Mouse (Mus musculus): ENCODE measurements at regions not wholly inside any gene's neighbourhood (a gene's known extent, or its start where the extent isn't known, plus 50 kb on each side); places are given as distances from the start of the nearest gene placed in this dataset.

DNA sequence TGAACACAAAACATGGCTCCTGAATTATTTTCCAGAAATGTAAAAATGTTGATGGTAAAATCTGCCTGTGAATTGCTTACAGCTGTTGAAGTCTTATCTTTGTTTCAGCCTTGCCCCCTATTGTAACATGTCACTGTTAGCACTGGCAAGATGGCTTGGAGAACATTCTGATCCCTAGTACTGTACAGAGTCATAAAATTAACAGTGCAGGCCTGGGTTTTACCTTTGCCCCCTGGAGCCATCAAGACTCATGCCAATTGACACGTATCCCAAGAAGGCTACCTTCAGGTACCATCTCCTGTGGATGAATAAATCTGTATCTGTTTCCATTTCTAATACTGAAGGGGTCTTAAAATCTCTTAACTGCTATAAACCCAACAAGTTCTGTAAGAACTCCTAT lies 583.6 kb upstream of the Sema6d start:
- H3K27ac ChIP-seq (ENCODE audit: poor library complexity, severe bottlenecking), result no peak overlapping the region
- H3K4me2 ChIP-seq, result no peak overlapping the region
- H3K27me3 ChIP-seq (replicated peaks), result no peaks in the 10 kb centered on the region
- no peaks in the 10 kb centered on the region for H3K36me3 ChIP-seq
- no peak overlapping the region for H3K4me3 ChIP-seq
- H3K9me3 ChIP-seq (replicated peaks), result no peaks in the 10 kb centered on the region
- no peaks in the 10 kb centered on the region for H3K4me1 ChIP-seq (replicated peaks)
- H3K9ac ChIP-seq, result no peak overlapping the region
- ATAC-seq (ENCODE audit: insufficient number of reproducible peaks, low FRiP score), result no peak
- WGBS, result 69% methylated on average over 1 of the region's 1 CpGs

DNA sequence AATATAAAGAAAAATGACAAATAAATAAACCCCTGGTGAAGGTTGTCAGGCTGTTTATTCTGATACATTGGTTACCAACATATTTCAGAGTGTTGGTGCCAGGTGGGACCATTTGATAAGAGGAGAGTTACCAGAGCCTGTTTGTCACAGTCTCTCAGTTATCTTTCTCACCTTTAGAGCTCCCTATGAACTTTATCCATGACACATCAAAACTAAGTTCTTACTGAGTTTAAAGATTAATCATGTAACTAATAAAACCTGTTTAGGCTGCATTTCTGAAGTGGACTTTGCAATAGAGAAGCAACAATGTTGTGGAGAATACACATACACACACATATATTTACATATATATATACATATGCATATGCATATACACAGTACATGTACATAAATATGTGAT lies 582.7 kb upstream of the Sema6d start:
- no peak for ATAC-seq (ENCODE audit: insufficient number of reproducible peaks, low FRiP score)
- Histone ChIP-seq H3K9me3 (replicated peaks) (no peaks in the 10 kb centered on the region), H3K36me3 (no peaks in the 10 kb centered on the region), H3K27me3 (replicated peaks) (no peaks in the 10 kb centered on the region), H3K27ac (ENCODE audit: poor library complexity, severe bottlenecking) (no peak overlapping the region), H3K4me1 (replicated peaks) (no peaks in the 10 kb centered on the region), H3K4me3 (no peak overlapping the region), H3K4me2 (no peak overlapping the region), H3K9ac (no peak overlapping the region)

DNA sequence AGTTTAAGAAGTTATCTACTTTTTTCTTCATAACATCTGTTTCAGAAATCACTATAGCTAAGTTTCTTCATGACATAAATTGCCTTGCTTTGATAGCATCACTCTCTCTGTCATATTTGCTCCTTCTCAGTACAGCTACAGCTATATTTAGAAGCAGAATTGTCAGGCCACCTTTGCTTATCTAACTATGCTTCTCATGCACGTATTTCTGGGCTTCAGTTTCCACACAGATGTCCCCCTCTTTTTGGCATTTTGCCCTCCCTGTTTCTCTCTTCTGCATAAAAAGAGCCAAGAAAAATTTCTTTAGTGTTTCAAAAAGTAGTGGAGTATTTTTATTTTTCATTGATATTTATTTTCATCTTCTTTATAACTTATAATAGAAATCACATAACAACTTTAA lies 560.9 kb upstream of the Sema6d start:
- H3K9me3 ChIP-seq (replicated peaks), result no peaks in the 10 kb centered on the region
- H3K36me3 ChIP-seq, result no peaks in the 10 kb centered on the region
- H3K9ac ChIP-seq, result no peak overlapping the region
- ATAC-seq (ENCODE audit: insufficient number of reproducible peaks, low FRiP score), result no peak
- H3K27ac ChIP-seq (ENCODE audit: poor library complexity, severe bottlenecking), result no peak overlapping the region
- 10% methylated on average over 1 of the region's 1 CpGs for WGBS
- no peak overlapping the region for H3K4me3 ChIP-seq
- no peaks in the 10 kb centered on the region for H3K4me1 ChIP-seq (replicated peaks)
- no peak overlapping the region for H3K4me2 ChIP-seq
- H3K27me3 ChIP-seq (replicated peaks), result no peaks in the 10 kb centered on the region

DNA sequence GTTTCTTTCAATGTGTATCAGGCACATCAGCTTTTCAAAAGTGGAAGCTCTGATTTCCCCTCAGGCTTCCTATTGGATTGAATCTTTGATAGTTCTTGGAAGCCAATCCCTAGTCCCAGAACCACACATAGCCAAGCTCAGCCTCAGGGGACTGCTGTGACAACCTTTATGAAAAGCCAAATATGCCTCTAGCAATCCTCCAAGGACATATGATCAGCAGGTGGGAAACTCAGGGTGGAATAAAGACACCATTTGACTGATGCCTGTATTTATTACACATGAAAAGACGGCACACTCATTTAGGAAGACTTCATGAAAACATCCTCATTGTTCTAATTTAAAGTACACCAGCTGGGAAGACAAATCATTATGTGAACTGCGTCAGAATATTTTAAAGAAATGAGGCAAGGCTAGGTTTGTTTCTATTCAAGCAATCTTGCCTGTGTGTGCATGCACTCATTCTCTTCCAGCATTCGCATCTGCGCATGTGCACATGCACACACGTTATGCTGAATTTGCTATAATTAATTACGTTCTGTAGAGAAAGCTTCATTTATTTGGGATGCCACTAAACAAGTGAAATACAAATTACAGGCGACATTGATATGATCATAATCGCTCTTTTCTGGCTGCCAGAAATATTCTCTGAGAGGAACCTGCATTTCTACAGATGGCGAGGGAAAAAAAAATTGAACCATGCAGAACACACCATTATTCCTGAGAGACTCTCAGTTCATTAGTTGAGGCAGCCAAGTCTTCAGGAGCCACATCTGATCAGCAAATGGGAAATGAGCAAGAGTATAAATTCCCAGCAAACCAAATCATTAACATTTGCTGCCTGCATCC lies 556.6 kb upstream of the Sema6d start:
- Histone ChIP-seq H3K36me3 (no peaks in the 10 kb centered on the region), H3K4me3 (no peak overlapping the region), H3K4me2 (no peak overlapping the region), H3K27ac (ENCODE audit: poor library complexity, severe bottlenecking) (no peak overlapping the region), H3K9me3 (replicated peaks) (no peaks in the 10 kb centered on the region), H3K9ac (no peak overlapping the region), H3K27me3 (replicated peaks) (no peaks in the 10 kb centered on the region), H3K4me1 (replicated peaks) (no peaks in the 10 kb centered on the region)
- ATAC-seq (ENCODE audit: insufficient number of reproducible peaks, low FRiP score), result no peak
- 78% methylated on average over 9 of the region's 9 CpGs for WGBS

DNA sequence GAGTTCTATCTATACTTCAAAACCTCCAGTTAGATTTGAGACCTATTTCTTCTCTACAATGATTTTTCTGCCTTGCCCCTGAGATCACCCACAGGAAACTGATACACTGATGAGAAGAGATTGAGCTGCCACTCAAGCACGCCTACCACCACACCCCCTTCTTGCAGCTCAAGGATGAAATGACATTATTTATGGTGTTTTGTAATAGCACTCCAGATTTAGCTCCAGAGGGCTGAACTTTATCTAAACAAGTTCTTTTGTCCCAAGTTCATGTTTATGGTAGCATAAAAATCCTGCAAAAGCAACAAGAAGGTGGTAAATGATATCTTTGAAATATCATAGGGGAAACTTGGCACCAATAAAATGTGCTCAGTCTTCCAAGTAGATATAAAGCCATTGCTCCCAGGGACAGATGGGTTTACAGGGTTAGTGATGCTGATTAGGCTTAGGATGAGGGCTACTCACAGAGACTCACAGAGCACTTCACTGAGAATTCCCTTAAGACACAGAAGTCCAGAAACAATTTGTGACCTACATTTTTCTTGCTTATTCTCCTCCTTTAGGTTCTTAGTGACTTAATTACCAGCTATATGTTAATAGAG lies 538.4 kb upstream of the Sema6d start:
- Histone ChIP-seq H3K4me3 (no peak overlapping the region), H3K27me3 (replicated peaks) (no peaks in the 10 kb centered on the region), H3K4me2 (no peak overlapping the region), H3K27ac (ENCODE audit: poor library complexity, severe bottlenecking) (no peak overlapping the region), H3K4me1 (replicated peaks) (no peaks in the 10 kb centered on the region), H3K9ac (no peak overlapping the region), H3K9me3 (replicated peaks) (no peaks in the 10 kb centered on the region), H3K36me3 (no peaks in the 10 kb centered on the region)
- ATAC-seq (ENCODE audit: insufficient number of reproducible peaks, low FRiP score), result no peak
- 53% methylated on average over 1 of the region's 1 CpGs for WGBS

DNA sequence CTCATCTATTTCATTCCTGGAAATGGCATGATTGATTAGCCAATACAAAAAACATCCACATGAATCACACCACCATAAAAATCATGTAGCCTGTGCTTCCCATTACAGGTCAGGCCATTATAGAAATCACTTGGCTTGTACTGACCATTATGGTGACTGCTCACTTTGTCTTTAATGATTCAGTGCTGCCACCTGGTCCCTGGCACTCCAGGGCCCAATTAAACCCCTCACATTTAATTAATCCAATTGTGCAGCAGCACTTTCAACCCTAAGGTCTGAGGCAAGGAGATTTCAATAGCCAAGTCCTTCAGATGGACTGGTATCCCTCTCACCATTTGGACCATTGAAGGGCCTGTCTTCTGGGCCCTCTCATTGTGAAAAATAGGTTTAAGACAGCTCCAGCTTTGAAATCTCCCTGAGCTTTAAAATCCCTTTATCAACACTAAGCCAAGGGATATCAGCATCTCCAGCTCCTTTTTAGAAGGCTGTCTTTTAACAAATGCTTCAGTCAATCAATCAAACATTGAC lies 531.6 kb upstream of the Sema6d start:
- H3K27ac ChIP-seq (ENCODE audit: poor library complexity, severe bottlenecking), result no peak overlapping the region
- no peaks in the 10 kb centered on the region for H3K36me3 ChIP-seq
- no peak for ATAC-seq (ENCODE audit: insufficient number of reproducible peaks, low FRiP score)
- H3K27me3 ChIP-seq (replicated peaks), result no peaks in the 10 kb centered on the region
- no peaks in the 10 kb centered on the region for H3K4me1 ChIP-seq (replicated peaks)
- H3K9me3 ChIP-seq (replicated peaks), result no peaks in the 10 kb centered on the region
- H3K4me2 ChIP-seq, result no peak overlapping the region
- no peak overlapping the region for H3K9ac ChIP-seq
- H3K4me3 ChIP-seq, result no peak overlapping the region

Measured in heart, embryonic 12.5 days (tissue).